Mouse (Mus musculus): Measurements from ENCODE around the gene Bcl2a1b. TPM values are rescaled to one million over a fixed set of nuclear protein-coding genes. Genes with fewer than 3 reads are reported as not detected.
"Not testable (repeated sequence)": the region's sequence is repeated elsewhere in the genome, so short reads cannot be mapped to it uniquely, and the experiment has no call there.

Bcl2a1b gene
- polyA plus RNA-seq, 1 experiment = 3.0 TPM

- Histone ChIP-seq H3K4me3 (ENCODE audit: insufficient read depth, low read depth, low read length) (peak overlapping the region; percentile 63), H3K27ac (ENCODE audit: insufficient read depth, low read depth, low read length) (peak overlapping the region; percentile 93)
- H3K27me3 ChIP-seq (replicated peaks; ENCODE audit: control insufficient read depth, insufficient read depth, low read length); H3K4me1 ChIP-seq (ENCODE audit: control insufficient read depth, insufficient read depth, low read length); H3K36me3 ChIP-seq (ENCODE audit: control insufficient read depth, insufficient read depth, low read length): not testable (repeated sequence)
- DNase-seq = peak; percentile 93
- 4% methylated on average over 10 of the region's 44 CpGs for WGBS
Measured at GRCm38 (mm10) chr9:89211065-89211858, 12.3 kb downstream of the Bcl2a1b start.

GRCm38 (mm10) chr9:89212428-89212827, 13.4 kb downstream of the Bcl2a1b start:
- H3K4me1 ChIP-seq (ENCODE audit: control insufficient read depth, insufficient read depth, low read length); H3K27me3 ChIP-seq (replicated peaks; ENCODE audit: control insufficient read depth, insufficient read depth, low read length); H3K4me3 ChIP-seq (ENCODE audit: insufficient read depth, low read depth, low read length); H3K27ac ChIP-seq (ENCODE audit: insufficient read depth, low read depth, low read length); H3K36me3 ChIP-seq (ENCODE audit: control insufficient read depth, insufficient read depth, low read length): not testable (repeated sequence)
- WGBS = 60% methylated on average over 1 of the region's 1 CpGs
- peak; percentile 48 for DNase-seq

GRCm38 (mm10) chr9:89218174-89218573, 19.2 kb downstream of the Bcl2a1b start:
- not testable (repeated sequence) for H3K36me3 ChIP-seq (ENCODE audit: control insufficient read depth, insufficient read depth, low read length); H3K4me3 ChIP-seq (ENCODE audit: insufficient read depth, low read depth, low read length); H3K27ac ChIP-seq (ENCODE audit: insufficient read depth, low read depth, low read length); H3K27me3 ChIP-seq (replicated peaks; ENCODE audit: control insufficient read depth, insufficient read depth, low read length); H3K4me1 ChIP-seq (ENCODE audit: control insufficient read depth, insufficient read depth, low read length)
- WGBS = 84% methylated on average over 4 of the region's 4 CpGs
- DNase-seq = peak; percentile 42

GRCm38 (mm10) chr9:89219668-89220067, 20.7 kb downstream of the Bcl2a1b start:
- not testable (repeated sequence) for H3K4me3 ChIP-seq (ENCODE audit: insufficient read depth, low read depth, low read length); H3K4me1 ChIP-seq (ENCODE audit: control insufficient read depth, insufficient read depth, low read length); H3K27me3 ChIP-seq (replicated peaks; ENCODE audit: control insufficient read depth, insufficient read depth, low read length); H3K27ac ChIP-seq (ENCODE audit: insufficient read depth, low read depth, low read length); DNase-seq; H3K36me3 ChIP-seq (ENCODE audit: control insufficient read depth, insufficient read depth, low read length)
- WGBS = 100% methylated on average over 3 of the region's 4 CpGs

- WGBS = 75% methylated on average over 6 of the region's 6 CpGs
- H3K4me1 ChIP-seq (ENCODE audit: control insufficient read depth, insufficient read depth, low read length); H3K27me3 ChIP-seq (replicated peaks; ENCODE audit: control insufficient read depth, insufficient read depth, low read length); DNase-seq; H3K27ac ChIP-seq (ENCODE audit: insufficient read depth, low read depth, low read length); H3K36me3 ChIP-seq (ENCODE audit: control insufficient read depth, insufficient read depth, low read length); H3K4me3 ChIP-seq (ENCODE audit: insufficient read depth, low read depth, low read length): not testable (repeated sequence)
Measured at GRCm38 (mm10) chr9:89220704-89221287, 21.8 kb downstream of the Bcl2a1b start.

GRCm38 (mm10) chr9:89226071-89226470, 27.1 kb downstream of the Bcl2a1b start:
- H3K36me3 ChIP-seq (ENCODE audit: control insufficient read depth, insufficient read depth, low read length) = no peaks in the 10 kb centered on the region
- WGBS = 54% methylated on average over 4 of the region's 4 CpGs
- no peaks in the 10 kb centered on the region for H3K27me3 ChIP-seq (replicated peaks; ENCODE audit: control insufficient read depth, insufficient read depth, low read length)
- peak; percentile 31 for DNase-seq
- H3K4me1 ChIP-seq (ENCODE audit: control insufficient read depth, insufficient read depth, low read length) = no peaks in the 10 kb centered on the region
- H3K27ac ChIP-seq (ENCODE audit: insufficient read depth, low read depth, low read length) = no peak overlapping the region
- TF ChIP-seq CTCF (conservative IDR thresholded peaks at IDR 0.05; ENCODE audit: insufficient read depth, insufficient read length, low read depth, low read length) (no peak), POLR2A (IDR thresholded peaks at IDR 0.05; ENCODE audit: low read depth, low read length) (no peak)
- H3K4me3 ChIP-seq (ENCODE audit: insufficient read depth, low read depth, low read length) = no peak overlapping the region

- WGBS = 89% methylated on average over 7 of the region's 7 CpGs
- TF ChIP-seq CTCF (conservative IDR thresholded peaks at IDR 0.05; ENCODE audit: insufficient read depth, insufficient read length, low read depth, low read length) (no peak), POLR2A (IDR thresholded peaks at IDR 0.05; ENCODE audit: low read depth, low read length) (no peak)
Measured at GRCm38 (mm10) chr9:89228122-89228521, 29.1 kb downstream of the Bcl2a1b start.

GRCm38 (mm10) chr9:89230897-89231497, 32.0 kb downstream of the Bcl2a1b start:
- not testable (repeated sequence) for H3K27ac ChIP-seq (ENCODE audit: insufficient read depth, low read depth, low read length); H3K4me3 ChIP-seq (ENCODE audit: insufficient read depth, low read depth, low read length); H3K27me3 ChIP-seq (replicated peaks; ENCODE audit: control insufficient read depth, insufficient read depth, low read length); H3K36me3 ChIP-seq (ENCODE audit: control insufficient read depth, insufficient read depth, low read length); H3K4me1 ChIP-seq (ENCODE audit: control insufficient read depth, insufficient read depth, low read length)
- peak; percentile 25; the same call in 1 of the 2 replicates for TF ChIP-seq CTCF (conservative IDR thresholded peaks at IDR 0.05; ENCODE audit: insufficient read depth, insufficient read length, low read depth, low read length)
- peak; percentile 30 for DNase-seq
- 65% methylated on average over 2 of the region's 2 CpGs for WGBS

More at GRCm38 (mm10) chr9:89228122-89228521, 29.1 kb downstream of the Bcl2a1b start:
- Histone ChIP-seq H3K27ac (ENCODE audit: insufficient read depth, low read depth, low read length) (no peak overlapping the region), H3K4me1 (ENCODE audit: control insufficient read depth, insufficient read depth, low read length) (no peaks in the 10 kb centered on the region), H3K36me3 (ENCODE audit: control insufficient read depth, insufficient read depth, low read length) (no peaks in the 10 kb centered on the region), H3K4me3 (ENCODE audit: insufficient read depth, low read depth, low read length) (no peak overlapping the region), H3K27me3 (replicated peaks; ENCODE audit: control insufficient read depth, insufficient read depth, low read length) (no peaks in the 10 kb centered on the region)
- DNase-seq = no peak

- DNase-seq; H3K36me3 ChIP-seq (ENCODE audit: control insufficient read depth, insufficient read depth, low read length); H3K4me1 ChIP-seq (ENCODE audit: control insufficient read depth, insufficient read depth, low read length); H3K4me3 ChIP-seq (ENCODE audit: insufficient read depth, low read depth, low read length); H3K27me3 ChIP-seq (replicated peaks; ENCODE audit: control insufficient read depth, insufficient read depth, low read length); H3K27ac ChIP-seq (ENCODE audit: insufficient read depth, low read depth, low read length): not testable (repeated sequence)
- 87% methylated on average over 4 of the region's 4 CpGs for WGBS
Measured at GRCm38 (mm10) chr9:89237131-89237530, 38.1 kb downstream of the Bcl2a1b start.

GRCm38 (mm10) chr9:89238976-89239505, 40.0 kb downstream of the Bcl2a1b start:
- H3K36me3 ChIP-seq (ENCODE audit: control insufficient read depth, insufficient read depth, low read length); H3K27me3 ChIP-seq (replicated peaks; ENCODE audit: control insufficient read depth, insufficient read depth, low read length); DNase-seq; H3K4me1 ChIP-seq (ENCODE audit: control insufficient read depth, insufficient read depth, low read length); H3K27ac ChIP-seq (ENCODE audit: insufficient read depth, low read depth, low read length); H3K4me3 ChIP-seq (ENCODE audit: insufficient read depth, low read depth, low read length): not testable (repeated sequence)
- 80% methylated on average over 4 of the region's 5 CpGs for WGBS
